Mouse (Mus musculus) regulatory T cell (primary cell): ENCODE results near the gene Acacb.

Source experiments
- in situ Hi-C: fragments of 300-600 bp; cut with MboI, MseI; formaldehyde crosslinking; loops from one replicate; pipeline ENCODE4 v1.15.1; 2025; ENCODE audit warnings: high pct_unique_total_duplicates

Acacb gene

DNA sequence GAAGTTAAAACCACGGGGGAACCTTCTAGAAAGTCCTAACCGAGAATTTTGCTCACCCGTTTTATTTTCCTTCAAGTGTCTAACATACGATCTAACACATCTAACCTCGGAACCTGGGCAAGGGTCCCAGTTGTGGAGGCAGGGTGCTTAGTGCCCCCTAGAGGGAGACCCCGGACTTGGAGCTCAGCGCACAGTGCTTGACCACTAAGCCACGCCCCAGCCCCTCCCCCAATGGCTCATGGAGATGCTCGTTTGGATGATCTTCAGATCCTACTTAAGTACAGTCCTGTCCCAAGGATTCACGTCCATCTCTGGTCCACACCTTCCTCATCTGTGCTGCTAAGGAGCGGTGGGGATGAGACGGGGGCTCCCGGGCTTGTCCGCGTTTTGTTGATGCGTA, 28.3 kb downstream of the Acacb start:
- in situ Hi-C loops, result no loop called here

DNA sequence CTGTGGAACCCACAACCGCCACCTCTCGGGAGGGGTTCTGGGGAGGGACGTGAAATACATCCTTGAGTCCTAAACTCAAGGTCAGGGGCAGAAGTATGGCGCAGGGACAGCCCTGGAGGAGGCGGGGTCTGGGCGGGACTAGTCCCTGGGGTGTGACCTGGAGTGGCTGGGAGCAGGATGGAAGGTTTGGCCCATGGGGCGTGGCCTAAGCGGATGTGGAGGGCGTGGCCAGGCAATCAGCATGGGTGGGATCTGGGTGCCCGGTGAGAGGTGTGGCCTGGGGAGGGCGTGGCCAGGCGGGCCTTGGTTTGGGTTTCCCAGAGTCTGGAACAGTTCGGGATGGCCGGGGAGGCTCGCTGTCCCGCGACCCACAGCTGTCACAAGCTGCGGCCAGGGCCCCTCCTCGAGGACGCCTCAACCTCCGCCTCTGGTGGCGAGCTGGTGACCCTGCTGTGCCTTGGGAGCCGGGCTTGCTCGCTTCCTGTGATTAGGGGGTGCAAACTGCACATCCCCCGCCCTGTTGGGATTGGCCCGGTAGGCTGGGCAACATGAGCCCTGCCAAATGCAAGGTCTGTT, 29.3 kb downstream of the Acacb start:
- in situ Hi-C loops, result no loop called here

DNA sequence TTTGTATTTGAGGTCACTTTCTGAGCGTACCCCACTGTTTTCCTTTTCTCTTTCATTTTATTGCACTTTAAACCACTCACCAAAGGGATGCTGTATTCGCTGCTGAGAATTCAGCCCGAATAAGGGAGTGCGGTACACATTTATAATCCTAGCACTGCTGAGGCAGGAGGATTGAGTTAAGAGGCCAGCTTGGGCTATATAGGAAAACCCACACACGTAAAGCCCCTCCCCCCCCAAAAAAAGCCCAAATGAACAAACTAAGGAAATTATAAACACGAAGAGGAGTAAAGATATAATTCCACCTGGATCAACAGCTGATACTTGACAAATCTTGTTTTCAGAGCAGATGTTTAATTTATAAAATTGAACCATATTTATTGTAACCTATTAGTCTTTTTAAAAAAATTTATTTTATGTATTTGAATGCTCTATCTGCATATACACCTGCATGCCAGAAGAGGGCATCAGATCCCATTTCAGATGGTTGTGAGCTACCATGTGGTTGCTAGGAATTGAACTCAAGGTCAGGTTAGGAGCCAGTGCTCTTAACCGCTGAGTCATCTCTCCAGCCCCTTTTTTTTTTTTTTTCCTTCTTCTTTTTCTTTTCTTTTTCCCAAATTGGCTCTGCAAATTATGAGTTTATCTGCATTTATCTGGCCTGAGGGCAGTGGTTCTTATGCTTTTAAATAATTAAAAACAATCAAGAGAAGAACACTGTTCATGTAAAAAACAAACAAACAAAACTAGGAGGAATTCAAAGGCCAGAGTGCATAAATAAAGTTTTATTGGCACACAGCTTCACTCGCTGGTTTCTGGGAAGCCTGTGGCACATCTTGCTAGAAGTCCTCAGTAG, 30.4 kb downstream of the Acacb start:
- in situ Hi-C loops, result no loop called here

DNA sequence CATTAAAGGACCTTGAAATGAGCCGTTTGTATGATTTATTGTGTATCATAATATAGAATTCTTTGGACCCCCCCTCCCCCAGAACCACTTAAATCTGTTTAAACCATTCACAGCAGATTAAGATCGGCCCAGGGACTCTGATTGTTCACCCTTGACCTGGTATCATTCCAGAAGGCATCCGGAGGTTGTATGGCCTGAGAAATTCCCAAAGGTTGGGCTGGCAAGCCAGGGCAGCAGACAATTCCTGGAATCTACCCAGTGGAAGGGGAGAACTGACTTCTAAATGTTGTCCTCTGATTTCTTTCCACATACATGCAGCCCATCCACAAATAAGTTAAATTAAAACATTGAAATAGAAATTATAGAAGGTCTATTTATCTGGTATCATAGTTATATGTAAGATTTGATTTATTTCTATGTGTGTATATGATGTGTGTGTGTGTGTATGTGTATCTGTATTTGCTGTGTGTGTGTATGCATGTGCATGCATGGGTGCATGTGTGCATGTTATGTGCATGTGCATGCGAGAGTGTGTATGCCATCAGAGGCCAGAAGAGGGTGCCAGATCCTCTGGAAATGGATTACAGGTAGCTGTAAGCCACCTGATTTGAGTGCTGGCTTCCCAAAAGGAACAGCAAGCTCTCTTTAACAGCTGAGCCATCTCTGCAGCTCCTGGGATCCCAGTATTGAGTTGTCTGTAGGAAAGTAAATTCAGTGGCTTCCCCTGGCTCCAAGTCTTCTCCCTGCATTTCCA, 31.8 kb downstream of the Acacb start:
- in situ Hi-C loops, result no loop called here

DNA sequence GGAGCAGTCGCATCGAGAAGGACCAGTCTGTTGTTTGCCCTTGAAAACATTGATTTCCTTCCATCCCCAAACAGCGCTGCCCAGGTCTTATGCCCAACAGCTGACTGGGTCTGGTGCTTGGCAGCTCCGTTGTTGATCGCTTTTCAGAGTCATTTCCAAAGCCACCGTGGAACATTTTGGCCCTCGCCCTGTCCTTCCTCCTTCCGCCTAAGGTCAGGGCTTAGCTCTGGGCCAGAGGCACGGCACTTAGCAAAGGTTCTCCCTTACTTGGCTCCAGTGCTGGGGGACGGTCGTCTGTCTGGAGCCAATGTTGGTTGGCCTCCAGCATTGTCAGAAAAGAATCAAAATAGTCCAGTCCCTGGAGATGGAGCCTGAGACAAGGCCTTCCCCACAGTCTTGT, 33.2 kb downstream of the Acacb start:
- in situ Hi-C loops, result no loop called here

DNA sequence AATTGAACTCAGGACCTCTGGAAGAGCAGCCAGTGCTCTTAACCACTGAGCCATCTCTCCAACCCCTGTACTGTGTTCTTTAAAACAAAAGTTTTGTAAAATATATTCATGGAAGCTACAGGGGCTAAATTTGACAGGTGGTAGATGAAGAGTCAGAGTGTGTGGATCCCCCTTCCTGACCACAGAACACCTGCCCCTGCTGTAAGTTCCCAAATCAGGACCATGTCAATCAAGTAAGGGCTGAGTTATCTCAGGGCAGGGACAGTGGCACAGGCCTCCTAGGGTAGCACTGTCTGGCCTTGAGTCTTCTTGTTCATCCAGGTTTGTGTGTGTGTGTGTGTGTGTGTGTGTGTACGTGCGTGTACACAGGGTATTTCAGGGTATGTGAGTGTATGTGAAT, 37.2 kb downstream of the Acacb start:
- in situ Hi-C loops, result no loop called here

DNA sequence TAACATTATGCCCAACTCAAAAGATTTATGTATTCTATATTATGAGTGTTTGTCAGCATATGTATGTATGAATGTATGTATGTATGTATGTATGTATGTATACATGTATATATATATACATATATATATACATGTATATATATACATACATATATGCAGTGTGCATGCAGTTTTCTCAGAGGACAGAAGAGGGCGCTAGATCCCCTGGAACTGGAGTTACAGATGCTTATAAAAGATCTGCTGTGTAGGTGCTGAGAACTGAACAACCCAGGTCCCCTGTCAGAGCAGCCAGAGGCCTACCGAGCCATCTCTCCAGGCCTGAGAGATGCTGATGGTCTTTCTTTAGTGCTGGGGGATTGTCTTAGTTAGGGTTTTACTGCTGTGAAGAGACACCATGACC, 40.8 kb downstream of the Acacb start:
- in situ Hi-C loops, result no loop called here

DNA sequence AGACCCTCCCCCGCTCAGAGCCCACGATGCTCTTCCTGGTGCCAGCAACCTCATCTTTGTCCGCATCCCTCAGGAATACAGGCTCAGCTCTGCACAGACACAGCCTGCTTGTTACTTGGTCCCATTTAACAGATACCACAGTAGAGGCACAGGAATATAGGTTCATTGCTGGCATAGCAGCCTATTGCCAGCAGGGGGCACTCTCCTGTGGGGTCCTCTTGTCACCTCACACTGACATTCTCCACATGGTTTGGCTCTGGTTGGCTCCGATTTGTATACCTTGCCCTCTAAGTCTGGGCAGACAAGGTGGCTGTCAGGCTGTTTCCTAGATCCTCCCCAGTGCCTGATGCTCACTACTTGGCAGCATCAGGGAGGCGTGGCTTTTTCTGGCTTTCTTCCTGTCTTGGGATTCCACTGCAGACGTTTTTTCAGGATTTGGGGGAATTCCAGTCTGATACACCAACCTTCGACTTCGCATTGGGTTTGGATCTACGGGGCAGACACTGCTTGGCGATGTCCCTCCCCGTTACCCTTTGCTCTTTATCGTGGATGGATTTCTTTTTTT, 42.6 kb downstream of the Acacb start:
- in situ Hi-C loops, result no loop called here

DNA sequence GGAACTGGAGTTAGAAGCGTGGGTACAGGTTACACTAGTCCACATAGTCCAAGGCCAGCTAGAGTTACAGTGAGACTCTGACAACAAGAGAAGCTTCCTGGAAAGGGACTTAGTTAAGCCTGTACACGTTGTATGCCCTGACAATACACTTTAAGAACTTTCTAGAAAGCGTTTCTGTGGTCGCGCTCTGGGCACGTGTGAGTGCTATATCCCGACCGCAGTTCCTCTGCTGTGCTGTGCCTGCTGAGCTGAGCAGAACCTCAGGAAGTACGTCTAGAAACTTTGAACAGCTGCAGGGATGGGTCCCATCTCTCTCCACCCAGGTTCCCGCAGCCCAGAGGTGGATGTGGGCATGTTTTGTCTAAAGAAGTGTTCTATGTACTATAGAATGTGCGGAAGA, 47.8 kb downstream of the Acacb start:
- in situ Hi-C loops, result no loop called here

DNA sequence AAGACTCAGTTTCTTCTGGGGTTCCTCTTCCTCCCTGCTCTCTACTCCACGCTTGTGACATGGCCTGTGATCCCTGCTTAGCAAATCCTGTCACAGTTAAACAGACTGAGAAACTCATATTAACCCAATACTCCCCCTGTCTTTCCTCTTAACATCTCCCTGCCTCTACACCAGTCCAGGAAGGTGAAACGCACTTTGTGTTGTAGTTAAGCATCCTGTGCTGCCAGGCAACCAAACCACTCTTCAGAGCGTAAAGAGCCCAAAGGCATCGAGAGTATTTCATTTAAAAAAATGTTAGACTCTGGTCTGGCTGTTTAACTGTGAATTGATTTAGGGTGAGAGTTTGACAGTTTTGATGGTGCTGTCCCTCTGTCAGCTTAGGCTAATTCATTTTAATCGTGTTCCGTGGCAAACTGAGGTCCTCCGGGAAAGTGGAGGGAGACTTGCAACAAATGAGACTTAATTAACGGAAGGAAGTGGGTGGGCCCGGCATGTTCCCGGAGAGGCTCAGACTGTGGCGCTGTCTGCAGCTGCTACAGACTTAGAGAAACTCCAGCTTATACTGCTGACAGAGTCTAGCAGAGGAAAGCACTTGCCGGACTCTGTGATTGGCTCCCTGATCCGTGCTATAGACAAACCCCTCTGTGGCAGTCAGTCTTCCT, 52.9 kb downstream of the Acacb start:
- in situ Hi-C loops, result no loop called here

DNA sequence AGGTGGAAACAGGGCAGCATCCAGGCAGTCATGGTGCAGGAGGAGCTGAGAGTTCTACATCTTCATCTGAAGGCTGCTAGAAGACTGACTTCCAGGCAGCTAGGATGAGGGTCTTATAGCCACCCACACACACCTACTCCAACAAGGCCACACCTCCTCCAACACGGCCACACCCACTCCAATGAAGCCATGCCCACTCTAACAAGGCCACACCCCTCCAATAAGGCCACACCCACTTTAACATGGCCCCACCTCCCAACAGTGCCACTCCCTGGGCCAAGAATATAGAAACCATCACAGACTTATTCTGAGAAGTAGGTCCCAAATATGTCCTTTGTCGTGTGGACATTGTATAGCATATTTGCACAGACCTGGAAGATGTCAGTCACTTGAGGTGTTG, 59.8 kb downstream of the Acacb start:
- in situ Hi-C loops, result no loop called here

DNA sequence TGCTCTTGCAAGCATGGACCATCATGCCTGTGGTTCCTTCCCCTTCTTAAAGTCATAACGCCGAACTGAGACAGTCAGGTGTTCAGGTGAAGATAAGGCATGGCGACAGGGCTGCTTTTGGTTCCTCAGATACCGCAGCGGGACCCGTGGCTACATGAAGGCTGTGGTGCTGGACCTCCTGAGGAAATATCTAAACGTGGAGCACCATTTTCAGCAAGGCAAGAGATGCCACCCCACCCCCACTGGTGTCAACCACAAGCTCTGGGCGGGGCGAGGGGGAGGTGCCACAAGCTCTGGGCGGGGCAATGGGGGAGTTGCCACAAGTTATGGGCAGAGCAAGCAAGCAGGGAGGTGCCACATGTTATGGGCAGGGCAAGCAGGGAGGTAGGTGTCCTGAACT, 66.8 kb downstream of the Acacb start:
- in situ Hi-C loops, result no loop called here

DNA sequence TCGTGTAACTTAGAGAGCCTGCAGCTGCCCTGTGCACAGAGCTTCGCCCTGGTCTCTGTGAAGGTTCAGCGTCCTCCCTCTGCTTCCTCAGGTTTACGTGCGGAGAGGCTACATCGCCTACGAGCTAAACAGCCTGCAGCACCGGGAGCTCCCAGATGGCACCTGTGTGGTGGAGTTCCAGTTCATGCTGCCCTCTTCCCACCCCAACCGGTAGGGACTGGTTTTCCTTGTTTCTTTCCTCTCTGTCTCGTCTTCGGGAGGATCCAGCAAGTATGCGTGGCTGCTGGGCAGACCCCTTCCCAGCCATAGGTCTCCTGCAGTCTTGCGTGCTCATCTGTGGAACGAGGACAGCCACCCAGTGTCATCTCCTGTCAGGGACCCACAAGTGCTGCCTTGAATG, 72.4 kb downstream of the Acacb start:
- in situ Hi-C loops, result no loop called here

DNA sequence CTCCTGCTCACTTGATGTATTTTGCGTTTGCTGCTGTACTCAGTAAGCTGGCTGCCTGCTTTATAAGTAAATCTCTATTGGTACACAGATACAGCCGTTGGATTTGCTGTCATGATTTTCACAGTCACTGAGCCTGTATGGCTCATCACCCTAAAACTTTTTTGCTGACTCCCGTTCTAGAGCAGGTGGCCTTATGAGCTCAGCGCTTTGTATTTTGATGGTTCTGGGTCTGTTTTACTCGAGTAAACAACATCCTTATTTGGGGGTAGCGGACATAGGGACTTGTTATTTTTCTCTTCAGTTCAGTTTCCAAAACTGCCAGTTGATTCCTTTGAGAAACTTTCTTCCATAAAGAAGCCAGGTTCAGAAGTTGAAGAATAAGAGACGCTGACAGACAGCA, 79.7 kb downstream of the Acacb start:
- in situ Hi-C loops, result no loop called here

DNA sequence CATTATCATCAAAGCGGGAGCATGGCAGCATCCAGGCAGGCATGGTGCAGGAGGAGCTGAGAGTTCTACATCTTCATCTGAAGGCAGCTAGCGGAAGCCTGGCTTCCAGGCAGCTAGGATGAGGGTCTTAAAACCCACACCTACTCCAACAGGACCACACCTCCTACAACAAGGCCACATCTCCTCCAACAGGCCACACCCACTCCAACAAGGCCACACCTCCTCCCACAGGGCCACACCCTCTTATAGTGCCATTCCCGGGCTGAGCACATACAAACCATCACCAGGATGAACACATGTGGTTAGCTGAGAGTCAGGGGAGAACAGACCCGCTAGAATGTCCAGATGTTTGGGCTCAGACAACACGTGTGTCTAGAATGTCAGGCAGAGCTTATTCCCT, 82.6 kb downstream of the Acacb start:
- in situ Hi-C loops, result no loop called here

DNA sequence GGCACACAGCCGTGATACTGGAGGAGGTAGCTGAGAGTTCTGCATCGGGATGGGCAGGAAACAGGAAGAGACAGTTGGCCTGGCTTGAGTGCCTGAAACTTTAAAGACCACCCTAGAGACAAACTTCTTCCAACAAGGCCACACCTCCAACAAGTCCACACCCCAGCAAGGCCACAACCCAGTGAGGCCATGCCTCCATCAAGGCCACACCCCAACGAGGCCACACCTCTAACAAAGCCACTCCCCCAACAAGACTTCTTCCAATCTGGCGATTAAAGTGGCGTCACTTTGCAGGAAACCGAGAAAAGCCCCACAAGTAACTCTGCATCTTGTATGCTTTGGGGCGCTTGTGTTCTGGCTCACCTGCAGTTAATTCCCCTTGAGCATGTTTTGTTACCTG, 92.6 kb downstream of the Acacb start:
- in situ Hi-C loops, result no loop called here

DNA sequence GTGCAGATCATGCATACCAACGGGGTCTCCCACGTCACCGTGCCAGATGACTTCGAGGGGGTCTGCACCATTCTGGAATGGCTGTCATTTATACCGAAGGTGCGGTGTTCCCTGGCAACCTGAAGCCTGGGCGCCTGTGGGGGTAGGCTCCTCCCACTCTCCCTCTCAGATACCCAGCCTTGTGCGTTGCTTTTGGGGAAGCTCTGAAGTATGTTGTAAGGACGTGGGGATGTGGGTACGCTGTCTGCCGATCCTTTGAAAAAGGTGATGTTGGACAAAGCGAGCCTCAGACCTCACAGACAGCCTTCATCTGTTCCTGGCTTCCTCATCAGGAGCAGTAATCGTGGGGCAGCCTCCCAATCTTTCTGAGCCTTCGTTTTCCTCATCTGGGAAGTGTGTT, 93.4 kb downstream of the Acacb start:
- in situ Hi-C loops, result no loop called here

DNA sequence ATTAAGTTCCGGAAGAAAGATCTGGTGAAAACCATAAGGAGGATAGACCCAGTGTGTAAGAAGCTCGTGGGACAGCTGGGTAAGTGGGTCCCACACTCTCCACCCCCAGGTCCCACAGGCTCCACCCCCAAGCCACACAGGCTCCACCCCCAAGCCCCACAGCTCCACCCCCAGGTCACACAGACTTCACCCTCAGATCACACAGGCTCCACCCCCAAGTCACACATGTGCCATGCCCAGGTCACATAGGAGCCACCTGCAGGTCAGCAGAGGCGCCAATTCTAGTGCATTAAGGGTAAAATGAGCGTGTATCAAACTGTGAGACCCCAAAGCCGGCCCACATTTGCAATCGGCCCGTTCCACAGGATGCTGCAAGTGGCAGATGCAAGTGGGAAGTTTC, 100.1 kb downstream of the Acacb start:
- in situ Hi-C loops, result loop anchor here (5.0 kb wide), 1 partner anchor 61 kb away; no protein-coding TSS in a partner anchor

DNA sequence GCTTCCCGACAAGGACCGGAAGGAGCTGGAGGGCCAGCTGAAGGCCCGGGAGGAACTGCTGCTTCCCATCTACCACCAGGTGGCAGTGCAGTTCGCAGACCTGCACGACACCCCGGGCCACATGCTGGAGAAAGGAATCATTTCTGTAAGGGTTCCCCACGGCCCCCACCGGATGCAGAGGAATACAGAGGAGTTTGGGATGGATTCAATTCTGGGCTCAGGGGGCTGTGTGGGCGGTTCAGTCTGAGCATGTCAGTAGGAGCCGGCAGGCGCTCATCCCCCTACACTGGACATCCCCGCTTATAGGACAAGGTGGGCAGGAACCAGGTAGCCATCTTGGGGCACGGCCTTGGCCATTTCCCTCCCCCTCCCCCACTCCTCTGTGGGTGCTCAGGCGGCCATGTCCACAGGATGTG, 101.8 kb downstream of the Acacb start:
- in situ Hi-C loops, result loop anchor here (5.0 kb wide), 1 partner anchor 59 kb away; no protein-coding TSS in a partner anchor

DNA sequence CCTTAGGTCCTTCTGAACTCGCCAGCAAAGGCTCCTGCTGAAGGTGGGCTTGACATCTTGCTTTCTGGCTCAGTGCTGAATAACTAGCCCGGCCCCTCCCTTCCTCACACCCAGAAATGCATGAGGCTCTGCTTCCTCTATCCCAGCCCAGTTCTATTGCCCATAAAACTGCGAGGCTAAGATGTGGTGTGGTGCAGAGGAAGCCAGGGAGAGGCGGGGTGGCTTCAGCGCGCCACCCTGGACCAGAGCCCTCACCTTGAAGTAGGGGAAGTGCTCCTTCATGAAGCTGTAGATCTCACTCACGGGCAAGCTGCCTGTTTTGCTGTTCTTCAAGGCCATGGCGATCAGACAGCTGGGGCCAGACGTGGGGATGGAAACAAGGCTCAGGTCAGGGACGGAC, 113.2 kb downstream of the Acacb start:
- in situ Hi-C loops, result no loop called here

DNA sequence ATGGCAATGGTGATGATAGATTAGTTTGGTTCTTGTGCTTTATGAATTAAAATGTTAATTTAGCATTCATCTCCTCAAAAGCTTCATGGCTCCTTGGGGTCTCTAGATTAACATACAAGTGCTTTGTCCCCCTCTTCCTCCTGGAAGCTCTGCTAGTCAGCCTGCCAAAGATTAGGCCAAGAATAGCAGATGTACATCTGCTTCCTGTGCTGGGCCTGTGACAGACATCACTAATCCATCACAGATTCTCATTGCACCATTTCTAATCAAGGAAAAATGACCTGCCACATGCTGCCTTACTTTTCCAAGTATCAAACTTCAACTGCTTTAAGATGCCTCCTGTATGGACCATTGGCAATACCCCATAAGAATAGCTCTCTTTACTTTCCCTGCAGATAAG, 115.2 kb downstream of the Acacb start:
- in situ Hi-C loops, result no loop called here

DNA sequence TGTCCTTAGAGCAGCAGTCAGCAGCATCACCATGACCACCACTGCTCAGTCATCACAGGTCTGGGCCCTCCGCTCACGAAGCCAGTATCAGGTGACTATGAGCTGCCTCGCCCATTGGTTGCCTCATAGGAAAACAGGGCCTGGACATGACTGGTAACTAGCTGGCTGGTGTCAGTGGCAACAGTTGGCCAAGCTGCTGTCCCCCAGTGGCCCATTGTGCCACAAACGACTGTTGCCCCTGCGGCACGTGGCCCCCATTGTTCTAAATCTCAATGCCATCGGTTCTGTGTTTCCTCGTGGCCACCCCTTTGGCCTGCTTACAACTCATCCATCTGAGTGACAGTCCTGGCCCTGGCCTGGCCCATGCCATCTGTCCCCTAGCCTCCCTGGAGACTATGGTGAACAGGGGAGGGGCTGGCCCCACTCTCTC, 117.7 kb downstream of the Acacb start:
- in situ Hi-C loops, result no loop called here
